Mouse (Mus musculus) cerebellum, adult 11-12 months (tissue): Measurements from ENCODE around the gene Zdhhc17.
A peak's percentile ranks its signal among the peaks of the same experiment; 100 is the strongest.

ENCODE experiments used
- DNase-seq: peaks from one replicate; pipeline ENCODE4 v3.0.0; 2022

Zdhhc17 gene

DNA sequence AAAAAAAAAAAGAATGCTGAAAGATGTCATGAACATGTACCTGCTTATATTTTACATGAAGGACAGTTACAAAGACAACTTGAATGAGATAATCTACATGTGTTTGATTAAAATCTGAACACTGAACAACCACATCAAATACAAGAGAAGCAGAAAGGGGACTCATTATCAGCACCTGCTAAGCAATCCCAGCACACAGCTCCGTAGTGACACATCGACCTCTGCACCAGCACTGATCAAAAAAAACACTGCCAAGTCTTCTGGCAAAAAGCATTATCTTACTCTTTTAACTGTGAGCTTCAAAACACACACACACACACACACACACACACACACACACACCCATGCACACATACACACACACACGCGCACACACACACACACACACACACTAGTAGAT, 58.2 kb downstream of the Zdhhc17 start:
- DNase-seq, result no peak

DNA sequence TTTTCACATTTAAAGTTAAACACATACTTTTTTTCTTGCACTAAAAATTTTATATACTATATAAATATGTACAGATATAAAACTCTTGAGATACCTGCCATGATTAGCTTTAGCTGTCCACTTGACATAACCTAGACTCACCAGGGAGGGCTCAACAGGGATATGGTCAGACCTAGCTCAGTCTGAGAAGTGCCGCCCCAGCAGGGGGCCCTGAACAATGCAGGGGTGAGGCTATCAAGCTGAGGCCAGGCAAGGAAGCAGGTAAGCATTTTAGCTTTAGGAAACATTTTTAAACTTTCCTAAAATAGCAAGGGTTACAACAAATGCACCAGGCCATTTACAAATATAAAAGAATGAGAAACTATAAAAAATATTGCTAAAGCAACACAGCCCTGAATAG, 58.8 kb downstream of the Zdhhc17 start:
- no peak for DNase-seq

DNA sequence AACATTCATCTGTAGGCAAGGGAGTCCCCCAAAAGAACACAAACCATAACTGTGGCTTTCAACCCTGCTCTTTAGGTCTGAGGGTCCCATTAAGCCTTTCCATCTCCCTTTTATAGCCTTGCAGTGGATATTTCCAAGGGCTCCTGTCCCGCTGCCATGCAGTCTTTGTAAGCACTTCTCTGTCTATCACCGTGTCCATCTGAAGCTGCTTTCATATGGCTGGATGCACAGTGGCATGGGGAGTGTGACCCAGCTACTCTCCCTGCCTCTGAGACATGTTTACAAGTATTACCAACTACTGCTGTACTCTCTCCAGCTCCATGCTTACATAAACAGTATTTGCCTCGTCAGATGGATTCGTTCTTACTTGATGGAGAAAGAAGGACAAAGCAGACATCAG, 62.4 kb downstream of the Zdhhc17 start:
- no peak for DNase-seq

DNA sequence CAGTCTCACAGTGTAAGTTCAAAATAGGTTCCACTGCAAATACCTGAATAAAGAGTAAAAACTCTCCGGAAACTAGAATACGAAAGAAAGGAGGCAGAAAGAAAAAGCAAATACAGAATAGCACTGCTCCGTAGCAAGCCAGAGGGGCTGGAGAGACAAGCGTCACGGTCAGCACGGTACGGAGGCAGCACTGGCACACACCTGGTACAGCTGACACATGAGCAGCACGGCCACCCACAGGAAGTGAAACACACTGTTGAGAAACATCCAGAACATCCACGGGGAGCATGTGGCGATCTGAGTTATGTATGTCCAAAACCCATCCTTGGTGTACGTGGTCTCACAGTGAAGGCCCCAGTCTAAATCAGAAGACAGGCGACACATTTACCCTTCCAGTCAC, 64.0 kb downstream of the Zdhhc17 start:
- no peak for DNase-seq

DNA sequence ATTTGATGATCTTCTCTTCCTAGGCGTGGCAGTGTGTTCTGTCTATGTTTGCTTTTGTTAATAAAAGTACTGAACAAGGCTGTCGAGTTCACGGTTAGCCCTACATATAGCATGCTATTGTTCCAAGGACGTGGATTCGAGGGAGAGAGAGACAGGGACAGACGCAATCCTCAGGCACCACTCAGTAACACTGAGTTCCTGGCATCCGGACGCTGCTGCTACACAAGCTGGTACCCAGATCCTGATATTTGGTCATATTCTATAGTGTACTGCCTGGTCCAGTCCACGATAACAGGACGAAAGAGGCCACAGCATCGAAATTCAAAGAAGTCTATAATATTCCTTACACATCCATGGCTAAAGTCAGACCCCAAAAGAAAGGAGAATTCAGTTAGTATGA, 65.8 kb downstream of the Zdhhc17 start:
- DNase-seq, result no peak

DNA sequence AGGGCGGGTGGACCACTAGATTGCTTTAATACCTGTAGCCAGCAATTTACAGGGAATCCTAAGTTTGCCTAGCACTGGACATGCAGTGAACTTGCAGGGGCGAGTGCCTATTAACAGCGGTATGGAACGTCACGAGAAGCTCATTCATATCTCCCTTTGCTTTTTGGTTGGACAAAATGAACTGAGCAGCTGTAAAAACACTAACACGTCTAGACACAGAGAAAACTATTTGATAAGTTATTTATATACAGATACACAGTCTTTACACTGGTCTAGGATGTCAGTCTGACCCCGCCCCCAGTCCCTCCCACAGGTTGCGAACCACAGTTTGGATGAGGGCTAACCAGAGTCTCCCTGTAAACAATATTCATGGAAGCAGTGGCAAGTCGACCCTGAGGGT, 67.1 kb downstream of the Zdhhc17 start:
- no peak for DNase-seq

DNA sequence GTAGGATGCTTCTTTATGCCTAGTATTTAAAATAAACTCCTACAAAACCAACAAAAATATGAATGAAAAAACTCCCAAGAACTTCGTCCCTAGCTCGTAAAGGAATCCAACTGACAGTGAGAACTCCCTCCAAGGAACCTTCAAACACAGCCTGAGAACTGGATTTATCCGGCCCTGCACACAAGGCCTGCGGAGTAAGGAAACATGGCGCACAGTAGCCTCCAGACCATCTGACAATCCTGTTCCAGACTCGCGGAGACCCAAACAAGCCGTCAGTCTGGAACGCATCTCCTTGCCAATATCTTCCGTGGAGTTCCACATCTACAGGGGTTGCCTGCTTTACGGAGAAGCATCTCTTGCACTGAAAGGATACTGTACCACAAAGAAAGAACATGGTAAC, 68.0 kb downstream of the Zdhhc17 start:
- DNase-seq, result no peak

DNA sequence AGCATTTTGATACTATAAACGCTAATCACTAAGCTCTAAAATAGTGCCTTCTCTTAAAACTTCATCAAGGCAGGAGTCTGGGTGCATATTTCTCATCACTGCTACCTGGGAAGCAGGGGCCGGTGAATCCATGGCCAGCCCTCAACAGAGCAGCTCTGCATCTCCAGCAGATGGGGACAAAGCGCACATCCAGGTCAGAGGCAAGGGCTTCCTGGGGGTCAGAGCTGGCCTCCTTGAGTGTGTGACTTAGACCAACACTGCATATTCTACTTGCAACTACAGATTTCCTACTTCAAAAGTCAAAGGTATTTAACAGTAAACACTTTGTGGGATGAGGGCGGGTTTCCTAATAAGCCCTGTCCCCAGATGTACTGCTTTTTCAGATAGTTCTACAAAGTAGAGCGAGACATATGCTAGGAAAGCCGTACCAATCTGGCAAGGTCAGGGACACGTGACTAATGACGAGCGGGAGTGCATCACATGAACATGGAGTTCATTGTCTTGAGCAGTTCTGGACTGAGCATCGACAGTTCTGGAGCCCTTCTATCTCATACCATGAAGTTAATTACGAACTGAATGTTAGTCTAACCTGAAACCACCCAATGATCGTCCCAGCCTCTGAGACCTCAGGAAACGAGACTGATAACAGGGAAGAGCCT, 69.1 kb downstream of the Zdhhc17 start:
- no peak for DNase-seq

DNA sequence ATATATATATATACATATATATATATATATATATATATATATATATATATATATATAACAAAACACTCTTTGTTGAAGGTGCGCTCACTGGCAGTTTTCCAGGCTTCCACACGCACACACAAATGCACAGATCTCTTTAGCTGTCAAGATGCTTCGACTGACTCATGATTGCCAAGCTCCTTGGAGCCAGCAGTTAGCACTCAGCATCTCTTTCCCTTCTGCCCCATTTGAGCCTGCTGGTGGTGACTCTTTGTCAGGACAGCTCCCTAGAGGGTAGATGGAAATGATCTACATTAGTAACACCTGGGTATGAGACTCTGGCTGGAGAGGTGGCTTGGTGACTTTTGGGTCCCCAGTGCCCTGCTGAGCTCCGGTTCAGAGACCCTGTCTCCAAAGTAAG, 70.2 kb downstream of the Zdhhc17 start:
- DNase-seq, result peak; percentile 40

DNA sequence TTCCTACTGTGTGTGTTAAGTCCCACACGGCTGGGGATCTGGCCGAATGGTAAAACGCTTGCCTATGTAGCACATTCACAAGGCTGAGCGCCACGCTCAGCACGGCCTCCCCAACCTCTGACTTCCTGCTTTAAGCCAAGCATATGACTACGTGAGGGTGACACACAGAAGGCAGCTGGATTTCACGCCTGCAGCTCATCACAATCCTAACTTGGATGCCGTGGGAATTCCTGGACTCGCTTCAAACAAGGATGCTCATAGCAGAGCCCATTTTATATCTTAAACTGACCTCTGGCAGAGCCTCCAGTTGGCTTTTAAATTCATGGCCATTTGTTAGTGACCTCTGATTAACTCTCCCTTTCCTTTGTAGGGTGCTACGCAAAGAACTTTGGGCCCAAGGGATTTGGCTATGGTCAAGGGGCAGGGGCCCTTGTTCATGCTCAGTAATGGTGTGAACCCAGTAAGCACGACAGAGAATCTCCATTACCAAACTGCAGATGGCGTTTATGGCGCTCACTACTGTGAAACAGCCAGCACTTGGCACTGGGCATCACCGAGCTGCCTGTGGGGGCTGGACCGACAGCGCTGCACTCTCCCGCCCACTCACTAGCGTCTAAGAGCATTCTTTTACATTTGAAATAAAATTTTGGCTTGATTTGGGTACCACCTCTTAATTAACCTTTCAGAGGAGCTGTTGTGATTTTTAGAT, 70.9 kb downstream of the Zdhhc17 start:
- peak; percentile 77 for DNase-seq

DNA sequence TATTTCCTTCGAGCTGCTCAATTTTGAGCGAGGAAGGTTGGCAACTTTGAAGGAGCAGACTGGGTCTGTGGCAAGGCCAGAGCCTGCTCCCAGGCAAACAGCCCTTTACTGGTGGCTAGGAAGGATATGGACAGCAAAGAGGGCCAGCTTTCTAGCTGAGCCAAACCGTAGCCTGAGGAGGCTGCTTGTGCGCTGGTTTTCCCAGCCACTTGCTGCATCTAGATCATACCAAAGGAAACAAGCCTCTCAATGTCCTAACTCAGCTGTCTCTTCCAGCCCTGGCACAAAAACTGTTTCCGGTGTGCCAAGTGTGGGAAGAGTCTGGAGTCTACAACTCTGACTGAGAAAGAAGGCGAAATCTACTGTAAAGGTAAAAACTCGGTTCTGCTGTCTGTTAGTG, 71.6 kb downstream of the Zdhhc17 start:
- DNase-seq, result no peak

DNA sequence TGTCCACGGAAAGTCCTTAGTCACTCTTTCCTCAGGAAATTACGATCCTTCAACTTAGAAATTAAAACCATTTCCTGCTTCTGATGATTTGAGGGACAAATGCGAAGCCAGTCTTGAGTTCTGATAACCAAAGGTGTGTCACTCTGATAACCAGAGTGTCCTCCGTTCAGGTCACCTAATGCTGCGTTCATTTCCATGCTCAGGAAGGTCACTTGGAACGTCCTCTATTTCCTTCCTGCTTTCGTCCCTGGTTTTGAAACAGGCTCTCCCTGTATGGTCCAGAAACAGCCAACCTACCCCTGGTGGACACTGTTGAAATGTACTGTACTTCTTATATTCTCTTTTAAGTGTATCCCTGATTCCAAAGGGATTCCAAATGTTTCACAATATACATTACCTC, 74.3 kb downstream of the Zdhhc17 start:
- no peak for DNase-seq

DNA sequence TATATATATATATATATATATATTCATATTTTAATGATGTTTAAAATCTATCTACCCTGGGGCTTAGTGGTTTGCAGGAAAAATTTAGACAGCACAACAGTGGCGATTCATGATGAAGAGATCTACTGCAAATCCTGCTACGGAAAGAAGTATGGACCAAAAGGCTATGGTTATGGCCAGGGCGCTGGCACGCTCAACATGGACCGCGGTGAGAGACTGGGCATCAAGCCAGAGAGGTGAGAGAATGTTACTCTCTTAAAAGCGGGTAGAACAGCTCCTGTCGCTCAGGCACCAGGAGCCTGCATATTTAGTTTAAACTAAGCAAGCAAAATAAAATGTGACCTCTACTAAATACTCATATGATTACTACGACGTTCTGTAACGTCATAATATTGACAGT, 74.9 kb downstream of the Zdhhc17 start:
- peak; percentile 44 for DNase-seq

DNA sequence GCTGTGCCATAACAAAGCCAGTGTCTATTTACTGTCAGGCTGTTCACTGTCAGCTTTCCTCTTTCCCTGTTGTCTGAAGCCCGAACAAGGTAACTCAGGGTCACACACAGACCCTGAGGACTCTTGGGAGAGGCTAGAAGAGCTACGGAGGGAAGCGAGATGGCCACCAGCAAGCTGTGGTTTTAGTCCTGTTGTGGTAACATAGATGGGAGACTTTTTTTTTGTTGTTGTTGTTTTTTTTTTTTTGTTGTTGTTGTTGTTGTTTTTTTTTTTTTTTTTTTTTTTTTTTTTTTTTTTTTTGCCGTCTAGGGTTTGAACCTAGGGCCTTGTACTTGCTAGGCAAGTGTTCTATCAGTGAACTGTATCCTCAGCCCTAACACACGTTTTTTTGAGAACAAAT, 76.4 kb downstream of the Zdhhc17 start:
- DNase-seq, result no peak

DNA sequence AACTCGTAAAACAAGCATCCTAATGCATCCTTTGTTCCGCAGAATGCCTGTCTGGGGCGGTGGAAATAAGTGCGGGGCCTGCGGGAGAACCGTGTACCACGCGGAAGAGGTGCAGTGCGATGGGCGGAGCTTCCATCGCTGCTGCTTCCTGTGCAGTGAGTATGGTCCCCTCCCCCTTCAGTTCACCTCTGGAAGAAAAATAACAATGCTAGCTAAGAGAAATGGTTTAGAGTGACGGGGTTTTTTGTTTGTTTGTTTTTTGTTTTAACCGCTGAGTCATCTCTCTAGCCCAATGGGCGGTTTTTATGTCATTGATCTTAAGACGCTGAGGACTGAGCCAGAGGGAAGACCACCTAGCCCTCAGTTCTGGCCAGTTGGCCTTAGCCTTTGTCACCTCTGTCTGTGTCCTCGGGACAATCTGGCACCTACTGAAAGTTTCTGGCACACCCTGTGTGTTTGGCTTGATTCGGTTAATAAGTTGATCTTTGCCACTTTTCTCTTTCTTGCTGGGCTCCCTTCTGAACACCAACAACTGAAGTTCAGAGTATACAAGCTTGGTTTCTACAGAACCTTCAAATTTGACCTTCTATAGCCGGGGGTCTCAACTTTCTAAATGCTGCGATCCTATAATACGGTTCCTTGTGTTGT, 77.9 kb downstream of the Zdhhc17 start:
- no peak for DNase-seq

DNA sequence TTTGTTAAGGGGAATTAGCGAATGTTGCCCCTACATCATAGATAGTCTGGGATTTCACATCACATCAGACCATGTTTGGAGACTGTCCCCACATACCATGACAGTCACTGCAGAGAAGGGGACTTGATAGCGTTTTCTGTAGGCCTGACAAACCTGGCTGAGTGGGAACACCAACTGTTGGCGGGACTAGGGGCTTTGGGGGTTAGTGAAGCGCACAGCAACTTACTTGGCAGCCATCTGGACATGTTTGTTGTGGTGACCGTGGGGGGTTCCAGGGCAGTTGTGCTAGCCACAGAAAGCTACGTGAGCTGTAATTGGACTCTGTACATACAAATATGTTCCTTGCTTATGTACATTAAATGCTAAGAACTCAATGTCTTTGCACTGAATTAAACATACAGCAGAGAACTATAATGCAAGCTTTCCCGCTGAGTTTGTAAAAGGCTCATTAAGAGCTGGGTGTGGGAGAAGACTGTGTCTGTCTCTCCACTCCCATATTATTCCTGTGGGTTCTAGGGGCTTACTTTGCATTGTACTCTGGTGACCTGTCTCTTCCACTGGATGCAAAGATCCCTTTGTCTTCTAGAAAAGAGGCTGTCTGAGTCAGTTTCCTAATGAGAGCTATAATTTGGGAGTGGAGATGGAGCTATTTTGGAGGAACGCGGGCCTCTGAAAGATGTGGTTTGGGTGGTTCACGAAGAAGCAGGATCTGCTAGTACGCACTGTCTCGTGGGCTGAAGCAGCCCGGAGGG, 78.6 kb downstream of the Zdhhc17 start:
- DNase-seq, result no peak

DNA sequence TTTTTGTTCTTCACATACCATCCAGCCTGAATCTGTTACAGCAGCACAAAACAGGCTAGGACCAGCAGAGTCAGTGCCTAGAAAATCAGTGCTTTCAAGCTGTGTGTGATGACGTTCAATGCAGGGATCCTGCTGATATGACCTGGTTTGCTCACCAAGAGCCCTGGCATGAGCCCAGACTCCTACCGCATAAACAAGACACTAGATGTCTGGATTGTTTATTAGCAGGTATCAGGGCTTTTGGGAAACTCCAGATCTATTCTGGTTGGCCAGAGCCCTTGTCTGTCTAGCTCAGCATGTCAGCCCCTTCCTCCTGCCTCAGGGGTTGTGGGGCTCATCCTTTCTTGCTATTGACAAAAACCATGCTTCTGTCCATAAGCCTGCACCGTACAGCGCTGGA, 80.2 kb downstream of the Zdhhc17 start:
- no peak for DNase-seq

DNA sequence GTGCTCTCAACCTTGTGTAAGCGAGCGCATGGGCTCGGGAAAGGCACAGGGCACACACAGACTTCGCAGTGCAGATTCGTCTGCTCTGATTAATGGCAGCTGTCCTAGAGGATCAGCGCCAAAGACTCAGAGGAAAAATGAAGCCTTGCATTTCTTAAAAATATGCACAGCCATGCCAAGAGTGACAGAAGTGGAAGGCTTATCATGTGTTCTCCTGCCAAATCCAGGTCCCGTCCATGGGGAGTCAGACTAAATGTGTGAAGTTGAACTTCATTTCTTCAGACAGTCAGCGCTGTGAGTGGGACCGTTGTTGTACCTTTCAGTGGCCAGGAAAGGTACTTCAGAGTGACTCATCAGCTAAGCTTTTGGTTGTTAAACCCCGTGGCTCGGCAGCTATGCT, 82.4 kb downstream of the Zdhhc17 start:
- DNase-seq, result peak; percentile 58

DNA sequence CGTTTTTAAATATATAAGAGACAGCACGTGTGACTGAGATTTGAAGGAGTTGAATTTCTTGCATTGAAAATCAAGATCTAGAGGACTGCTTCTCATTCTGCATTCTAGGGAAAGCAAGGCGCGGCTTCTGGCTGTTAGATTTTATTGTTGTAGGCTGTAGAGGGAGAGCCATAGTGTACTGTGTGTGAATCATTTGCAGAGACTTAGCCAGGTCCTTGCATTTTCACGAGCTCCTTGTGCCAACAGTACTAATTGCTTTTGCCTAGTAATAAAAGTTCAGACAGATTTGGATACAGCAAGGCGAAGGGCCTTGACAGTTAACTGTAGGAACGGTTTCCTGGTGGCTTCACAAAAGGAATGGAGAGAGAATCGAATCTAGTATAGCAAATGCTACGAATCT, 87.3 kb downstream of the Zdhhc17 start:
- no peak for DNase-seq

DNA sequence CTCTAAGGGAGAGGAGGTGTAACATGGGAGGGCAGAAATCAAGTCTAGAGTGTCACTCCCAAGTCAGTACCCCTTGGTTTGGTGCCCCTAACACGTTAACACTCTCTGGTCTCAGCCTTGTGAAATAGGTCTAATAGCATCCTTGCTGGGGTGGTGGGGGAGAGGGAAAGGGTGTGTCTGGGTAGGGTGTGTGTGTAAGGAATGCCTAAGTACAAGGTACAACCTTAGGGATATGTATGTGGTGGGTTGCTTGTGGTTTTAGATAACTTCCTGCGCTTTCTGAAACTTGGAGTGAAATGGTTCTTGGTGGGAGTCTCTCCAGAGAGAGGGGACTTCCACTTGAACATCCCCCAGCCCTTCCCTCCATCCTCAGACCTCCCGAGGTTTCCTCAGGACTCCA, 88.0 kb downstream of the Zdhhc17 start:
- no peak for DNase-seq

DNA sequence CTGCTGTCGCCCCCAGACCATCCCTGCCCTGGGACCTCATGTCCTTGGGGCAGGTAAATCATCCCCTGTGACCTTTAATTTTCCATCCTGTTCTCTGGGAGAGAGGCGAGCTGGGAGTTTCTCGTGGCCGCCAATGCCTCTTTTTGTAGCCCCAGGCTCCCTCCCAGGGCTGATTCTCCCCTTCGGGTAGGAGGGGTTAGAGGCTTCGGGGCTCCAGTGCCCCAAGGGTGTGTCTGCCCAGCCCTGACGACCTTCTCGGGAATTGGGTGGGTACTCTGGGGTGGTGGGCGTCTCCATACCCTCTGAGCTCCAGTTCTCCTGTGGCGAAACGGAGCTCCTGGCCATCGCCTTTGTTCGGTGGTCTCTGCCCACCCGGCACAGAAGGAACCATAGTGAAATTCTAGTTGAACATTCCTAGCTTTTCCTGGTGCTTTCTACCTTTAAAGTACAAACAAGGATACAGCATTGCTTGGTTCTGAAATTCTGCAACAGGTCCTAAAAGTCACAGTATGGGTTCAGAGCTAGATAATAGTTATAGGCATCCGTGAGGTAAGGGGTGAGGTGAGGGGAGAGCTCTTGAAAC, 89.5 kb downstream of the Zdhhc17 start:
- DNase-seq, result no peak

DNA sequence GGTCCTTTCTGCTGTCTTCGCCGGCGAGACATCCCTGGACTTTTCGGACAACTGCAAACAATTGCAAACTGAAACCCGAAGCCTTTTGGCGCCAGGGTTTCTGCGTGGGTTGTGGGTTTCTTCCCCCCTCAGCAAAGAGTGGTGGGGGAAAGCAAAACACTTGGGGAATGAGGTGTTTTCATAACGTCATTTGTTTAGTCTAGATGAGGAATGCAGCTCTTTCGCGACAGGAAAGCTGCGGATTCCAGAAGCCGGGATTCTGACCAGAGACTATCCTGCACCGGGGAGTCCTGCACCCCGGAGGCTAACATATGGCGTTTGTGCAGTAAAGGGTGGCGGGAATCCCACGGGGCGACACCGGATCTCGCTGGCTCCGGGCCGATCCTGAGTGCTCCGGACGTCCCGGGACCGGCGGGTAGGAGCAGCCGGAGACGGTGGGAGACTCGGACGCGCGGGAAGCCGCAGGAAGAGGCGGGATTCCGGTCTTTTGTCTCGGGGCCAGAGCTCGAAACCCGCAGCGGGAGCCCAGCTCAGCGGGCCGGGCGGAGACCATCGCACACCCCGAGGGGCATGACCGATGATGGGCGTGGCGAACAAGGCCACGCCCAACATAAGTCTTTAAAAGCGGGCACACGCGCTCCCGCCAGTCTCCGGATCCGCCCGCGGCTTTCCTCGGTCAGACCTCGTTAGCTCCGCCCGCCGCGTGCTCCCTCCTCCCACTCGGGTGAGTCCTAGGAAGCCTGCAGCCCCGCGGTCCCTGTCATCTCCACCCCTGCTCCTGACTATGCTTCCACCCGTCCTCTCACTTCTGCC, 90.2 kb downstream of the Zdhhc17 start, which contains the start of gene Csrp2:
Gene Csrp2 (plus strand): TSS at position 259 of the 813 bp plus-strand sequence.
- DNase-seq, result peak; percentile 80
